Mouse (Mus musculus): ENCODE measurements at regions not wholly inside any gene's neighbourhood (a gene's known extent, or its start where the extent isn't known, plus 50 kb on each side); places are given as distances from the start of the nearest gene placed in this dataset.

- 93% methylated on average over 6 of the region's 6 CpGs for WGBS
These were observed 178.0 kb upstream of the Ado start for GRCm38 (mm10) chr10:67726796-67727195.

GRCm38 (mm10) chr10:67726351-67726750 is 177.6 kb upstream of the Ado start:
- 81% methylated on average over 7 of the region's 7 CpGs for WGBS
- Histone ChIP-seq H3K4me3 (no peak overlapping the region), H3K27me3 (ENCODE audit: poor library complexity, severe bottlenecking) (no peaks in the 10 kb centered on the region), H3K27ac (no peak overlapping the region), H3K9me3 (no peaks in the 10 kb centered on the region), H3K4me1 (no peaks in the 10 kb centered on the region), H3K36me3 (replicated peaks) (no peaks in the 10 kb centered on the region)
- DNase-seq (ENCODE audit: extremely low spot score, low spot score), result no peak

More at GRCm38 (mm10) chr10:67726796-67727195, 178.0 kb upstream of the Ado start:
- no peak overlapping the region for H3K27ac ChIP-seq
- H3K27me3 ChIP-seq (ENCODE audit: poor library complexity, severe bottlenecking), result no peaks in the 10 kb centered on the region
- H3K4me1 ChIP-seq, result no peaks in the 10 kb centered on the region
- H3K9me3 ChIP-seq, result no peaks in the 10 kb centered on the region
- H3K4me3 ChIP-seq, result no peak overlapping the region
- DNase-seq (ENCODE audit: extremely low spot score, low spot score), result no peak
- H3K36me3 ChIP-seq (replicated peaks), result no peaks in the 10 kb centered on the region

- Histone ChIP-seq H3K27ac (no peak overlapping the region), H3K4me1 (no peaks in the 10 kb centered on the region), H3K27me3 (ENCODE audit: poor library complexity, severe bottlenecking) (no peaks in the 10 kb centered on the region), H3K36me3 (replicated peaks) (no peaks in the 10 kb centered on the region), H3K4me3 (no peak overlapping the region), H3K9me3 (no peaks in the 10 kb centered on the region)
- peak; percentile 18 for DNase-seq (ENCODE audit: extremely low spot score, low spot score)
- 55% methylated on average over 5 of the region's 5 CpGs for WGBS
These were observed 173.0 kb upstream of the Ado start for GRCm38 (mm10) chr10:67721787-67722186.

DNA sequence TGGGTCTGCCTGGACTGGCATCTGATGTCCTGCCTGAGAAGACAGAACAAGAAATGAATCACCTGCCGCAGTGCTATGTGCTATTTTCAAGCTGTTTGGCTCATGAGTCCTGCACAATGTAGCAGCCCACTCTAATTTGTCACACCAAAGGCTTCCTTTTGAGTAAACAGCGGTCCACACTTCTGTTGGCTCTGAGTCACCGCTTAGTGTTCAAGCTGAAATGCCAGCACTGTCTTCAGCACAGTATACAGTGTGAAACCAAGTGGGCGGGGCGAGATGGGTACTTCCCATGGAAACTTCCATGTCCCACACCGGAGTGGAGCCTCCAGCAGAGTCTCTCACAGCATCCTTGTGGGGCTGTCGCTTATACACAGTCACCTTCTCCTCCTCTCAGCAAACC is 168.8 kb upstream of the Ado start:
- DNase-seq (ENCODE audit: extremely low spot score, low spot score), result no peak
- 96% methylated on average over 7 of the region's 7 CpGs for WGBS
- no peaks in the 10 kb centered on the region for H3K36me3 ChIP-seq (replicated peaks)
- H3K9me3 ChIP-seq, result no peaks in the 10 kb centered on the region
- H3K4me1 ChIP-seq, result no peaks in the 10 kb centered on the region
- no peak overlapping the region for H3K27ac ChIP-seq
- H3K27me3 ChIP-seq (ENCODE audit: poor library complexity, severe bottlenecking), result no peaks in the 10 kb centered on the region
- H3K4me3 ChIP-seq, result no peak overlapping the region

DNA sequence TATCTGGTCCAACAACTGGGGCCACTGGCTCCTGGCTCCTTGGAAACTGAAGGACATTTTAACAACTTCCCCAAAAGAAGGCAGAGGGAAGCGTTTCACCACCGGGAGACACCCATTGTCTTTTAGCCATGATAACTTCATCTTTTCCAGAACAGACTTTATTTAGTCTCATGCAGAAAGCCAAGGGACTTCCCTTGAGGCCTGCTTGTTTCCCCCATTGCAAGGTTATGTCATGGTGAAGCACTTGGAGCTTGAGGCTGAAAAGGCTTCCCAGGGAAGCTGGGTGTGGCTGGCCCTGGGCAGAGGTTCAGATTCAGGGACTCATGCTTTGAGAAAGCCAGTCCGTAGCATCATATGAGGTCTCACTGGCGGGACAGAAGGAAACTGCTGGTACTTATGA is 166.3 kb upstream of the Ado start:
- no peaks in the 10 kb centered on the region for H3K27me3 ChIP-seq (ENCODE audit: poor library complexity, severe bottlenecking)
- H3K36me3 ChIP-seq (replicated peaks), result no peaks in the 10 kb centered on the region
- no peak for DNase-seq (ENCODE audit: extremely low spot score, low spot score)
- no peak overlapping the region for H3K4me3 ChIP-seq
- 90% methylated on average over 4 of the region's 4 CpGs for WGBS
- H3K9me3 ChIP-seq, result no peaks in the 10 kb centered on the region
- no peaks in the 10 kb centered on the region for H3K4me1 ChIP-seq
- no peak overlapping the region for H3K27ac ChIP-seq

DNA sequence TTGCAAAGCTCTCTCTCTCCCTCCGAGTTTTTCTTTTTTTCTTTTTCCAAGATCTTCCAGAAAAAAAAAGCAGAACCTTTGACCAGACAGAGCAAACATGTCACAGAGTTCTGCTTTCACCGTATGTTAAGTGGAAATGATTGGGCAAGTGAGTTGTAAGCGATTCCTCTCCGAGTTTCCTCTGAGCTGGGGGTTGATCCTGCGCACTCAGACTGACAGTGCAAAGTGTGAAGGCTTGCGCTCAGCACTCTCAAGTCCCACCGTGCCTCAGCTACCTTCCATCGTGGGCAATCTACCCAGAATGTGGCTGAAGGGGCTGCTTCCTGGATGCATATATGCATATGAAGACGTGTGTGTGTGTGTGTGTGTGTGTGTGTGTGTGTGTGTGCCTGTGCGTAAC is 164.3 kb upstream of the Ado start:
- Histone ChIP-seq H3K36me3 (replicated peaks) (no peaks in the 10 kb centered on the region), H3K27ac (no peak overlapping the region), H3K4me3 (no peak overlapping the region), H3K27me3 (ENCODE audit: poor library complexity, severe bottlenecking) (no peaks in the 10 kb centered on the region), H3K4me1 (no peaks in the 10 kb centered on the region), H3K9me3 (no peaks in the 10 kb centered on the region)
- 89% methylated on average over 10 of the region's 10 CpGs for WGBS
- no peak for DNase-seq (ENCODE audit: extremely low spot score, low spot score)

DNA sequence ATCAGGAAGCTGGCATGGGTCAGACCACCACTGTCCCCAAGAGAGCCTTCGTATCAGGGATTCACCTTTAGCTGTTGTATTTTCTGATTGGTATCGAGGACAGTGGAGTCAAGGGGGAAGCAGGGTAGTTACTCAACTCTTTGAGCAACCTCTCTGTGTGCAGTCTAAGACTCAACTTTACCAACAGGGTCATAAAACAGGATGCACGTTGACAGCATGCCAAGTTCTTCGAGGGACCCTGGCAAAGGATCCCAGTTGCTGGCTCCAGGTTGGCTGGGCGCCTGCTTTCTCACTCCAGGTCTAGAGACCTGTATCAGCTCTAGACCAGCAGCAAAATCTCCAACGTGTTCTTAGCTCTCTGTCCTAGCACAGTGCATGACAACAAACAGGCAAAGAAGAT is 163.9 kb upstream of the Ado start:
- H3K27me3 ChIP-seq (ENCODE audit: poor library complexity, severe bottlenecking), result no peaks in the 10 kb centered on the region
- H3K27ac ChIP-seq, result no peak overlapping the region
- no peak for DNase-seq (ENCODE audit: extremely low spot score, low spot score)
- H3K4me1 ChIP-seq, result no peaks in the 10 kb centered on the region
- H3K36me3 ChIP-seq (replicated peaks), result no peaks in the 10 kb centered on the region
- H3K9me3 ChIP-seq, result no peaks in the 10 kb centered on the region
- WGBS, result 86% methylated on average over 6 of the region's 6 CpGs
- H3K4me3 ChIP-seq, result no peak overlapping the region

DNA sequence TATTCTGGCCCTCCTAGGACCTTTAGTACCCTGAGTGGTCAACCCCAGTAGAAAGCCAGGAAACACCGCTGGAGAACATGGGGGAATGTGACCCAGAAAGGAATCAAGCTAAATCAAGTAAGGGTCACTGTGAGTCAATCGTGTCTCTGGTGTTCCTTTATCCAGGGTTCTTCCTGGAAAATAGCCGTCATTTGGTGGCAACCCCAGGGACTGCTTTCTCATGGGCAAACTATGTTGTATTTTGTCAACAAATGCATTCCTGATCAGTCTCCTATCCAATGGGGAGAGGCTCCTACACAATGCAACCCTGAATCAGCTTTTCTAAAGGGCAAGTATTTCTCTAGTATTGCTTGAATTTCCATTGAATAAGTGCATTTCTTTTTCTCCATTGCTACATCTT is 163.2 kb upstream of the Ado start:
- WGBS, result 88% methylated on average over 3 of the region's 3 CpGs
- Histone ChIP-seq H3K27ac (no peak overlapping the region), H3K27me3 (ENCODE audit: poor library complexity, severe bottlenecking) (no peaks in the 10 kb centered on the region), H3K9me3 (no peaks in the 10 kb centered on the region), H3K4me3 (no peak overlapping the region), H3K36me3 (replicated peaks) (no peaks in the 10 kb centered on the region), H3K4me1 (no peaks in the 10 kb centered on the region)
- DNase-seq (ENCODE audit: extremely low spot score, low spot score), result no peak

DNA sequence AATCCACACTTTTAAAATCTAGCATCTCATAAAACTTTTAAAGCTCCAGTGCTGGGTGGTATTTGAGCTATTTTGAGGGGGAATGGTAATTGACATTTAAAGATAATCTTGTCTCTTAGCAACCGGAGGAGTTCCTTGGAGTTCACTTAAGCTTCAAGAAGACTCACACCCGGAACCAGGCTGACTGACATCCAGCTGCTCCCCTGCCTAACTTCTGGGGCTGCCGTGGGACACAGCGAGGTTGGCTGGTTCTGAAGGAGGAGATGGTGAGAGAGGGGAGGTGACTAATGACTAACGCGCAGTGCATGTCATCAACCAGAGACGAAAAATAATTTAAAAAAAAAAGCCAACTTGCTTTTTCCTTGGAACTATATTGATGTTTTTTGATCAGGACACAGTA is 157.7 kb upstream of the Ado start:
- Histone ChIP-seq H3K27me3 (ENCODE audit: poor library complexity, severe bottlenecking) (no peaks in the 10 kb centered on the region), H3K27ac (no peak overlapping the region), H3K36me3 (replicated peaks) (no peaks in the 10 kb centered on the region), H3K4me3 (no peak overlapping the region), H3K9me3 (no peaks in the 10 kb centered on the region), H3K4me1 (no peaks in the 10 kb centered on the region)
- DNase-seq (ENCODE audit: extremely low spot score, low spot score), result no peak
- 80% methylated on average over 7 of the region's 7 CpGs for WGBS

DNA sequence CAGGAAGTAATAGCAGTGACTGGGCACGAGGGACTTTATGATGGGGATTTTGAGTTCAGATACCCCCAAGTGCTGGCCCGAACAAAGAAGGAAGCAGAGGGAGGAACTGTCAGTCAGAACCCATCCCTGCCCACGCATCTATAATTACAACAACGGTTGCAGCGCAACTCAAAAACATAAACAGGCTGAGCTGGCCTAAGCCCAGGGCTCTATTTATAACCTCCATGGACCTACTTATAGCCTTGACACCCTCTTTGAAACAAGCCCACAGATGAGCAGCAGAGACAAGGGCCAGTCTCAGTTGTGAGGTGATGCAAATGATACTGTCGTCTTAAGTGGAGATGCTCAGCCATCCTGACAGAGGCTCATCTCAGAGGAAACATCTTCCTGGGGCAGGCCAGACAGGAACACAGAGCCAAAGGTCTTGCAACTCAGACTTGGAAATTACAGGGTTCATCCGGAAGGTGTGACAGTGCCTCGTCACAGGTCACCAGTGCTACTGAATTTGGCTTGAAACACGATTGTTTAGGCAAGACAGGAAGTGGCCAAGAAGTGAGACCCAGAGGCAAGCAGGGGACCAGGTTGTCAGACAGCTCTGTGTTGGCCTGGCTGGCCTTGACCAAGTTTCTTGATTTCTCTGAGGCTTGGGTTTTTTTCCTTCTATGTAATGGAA is 154.2 kb upstream of the Ado start:
- H3K27me3 ChIP-seq (ENCODE audit: poor library complexity, severe bottlenecking), result no peaks in the 10 kb centered on the region
- H3K36me3 ChIP-seq (replicated peaks), result no peaks in the 10 kb centered on the region
- H3K27ac ChIP-seq, result no peak overlapping the region
- no peaks in the 10 kb centered on the region for H3K9me3 ChIP-seq
- no peak overlapping the region for H3K4me3 ChIP-seq
- no peaks in the 10 kb centered on the region for H3K4me1 ChIP-seq
- no peak for DNase-seq (ENCODE audit: extremely low spot score, low spot score)
- WGBS, result 85% methylated on average over 9 of the region's 9 CpGs

GRCm38 (mm10) chr10:67697401-67698195 is 148.8 kb upstream of the Ado start:
- DNase-seq (ENCODE audit: extremely low spot score, low spot score), result no peak
- H3K4me1 ChIP-seq, result no peaks in the 10 kb centered on the region; the same call in 1 of the 2 replicates
- H3K9me3 ChIP-seq, result no peaks in the 10 kb centered on the region
- H3K4me3 ChIP-seq, result no peak overlapping the region
- H3K27ac ChIP-seq, result no peak overlapping the region
- no peaks in the 10 kb centered on the region for H3K36me3 ChIP-seq (replicated peaks)
- WGBS, result 90% methylated on average over 16 of the region's 16 CpGs
- no peaks in the 10 kb centered on the region for H3K27me3 ChIP-seq (ENCODE audit: poor library complexity, severe bottlenecking)

DNA sequence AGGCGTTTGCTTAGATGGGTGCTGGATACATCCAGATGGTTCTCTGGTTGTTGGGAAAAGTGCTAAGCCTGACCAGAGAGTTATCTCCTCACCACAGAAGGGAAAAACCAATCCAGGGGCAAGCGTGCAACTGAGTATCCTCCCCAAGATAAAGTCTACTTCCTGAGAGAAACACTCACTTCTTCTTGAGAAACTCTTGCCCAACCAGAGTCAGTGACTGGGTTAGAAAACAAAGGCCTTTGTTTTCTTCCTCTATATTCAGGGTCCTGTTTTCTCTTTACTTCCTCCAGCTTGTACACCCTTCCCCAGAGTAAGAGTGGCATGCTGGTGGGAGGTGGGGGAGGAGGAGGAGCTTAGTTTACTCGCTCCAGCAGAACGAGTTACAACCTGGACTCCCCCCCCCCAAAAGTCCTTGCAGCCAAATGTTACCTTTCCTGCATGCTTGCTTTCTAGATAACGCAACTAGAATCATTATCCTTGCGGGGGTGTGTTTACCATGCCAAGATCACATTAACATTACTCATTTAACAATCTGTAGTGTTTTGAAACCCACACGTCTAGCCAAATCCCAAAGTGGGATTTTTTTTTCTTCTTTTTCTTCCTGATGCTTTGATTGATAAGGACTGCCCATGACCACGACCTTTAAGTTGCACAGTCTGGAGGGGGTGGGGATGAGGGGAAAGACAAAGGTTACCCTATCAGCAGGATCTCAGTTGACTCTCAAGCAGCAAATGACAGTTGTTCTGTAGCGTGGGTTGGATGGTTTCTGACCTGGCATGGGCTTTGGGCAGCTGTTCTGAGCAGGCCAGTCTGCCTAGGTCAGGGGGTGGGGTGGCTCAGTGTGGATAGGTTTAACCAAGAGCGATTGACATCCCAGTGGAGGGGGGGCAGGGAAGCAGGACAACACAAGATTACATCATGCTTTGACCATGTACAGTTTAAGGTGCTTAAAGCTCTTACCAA is 147.4 kb upstream of the Ado start:
- H3K36me3 ChIP-seq (replicated peaks), result no peaks in the 10 kb centered on the region
- DNase-seq (ENCODE audit: extremely low spot score, low spot score), result no peak
- H3K4me1 ChIP-seq, result no peaks in the 10 kb centered on the region; the same call in 1 of the 2 replicates
- H3K9me3 ChIP-seq, result no peaks in the 10 kb centered on the region
- no peak overlapping the region for H3K27ac ChIP-seq
- 66% methylated on average over 10 of the region's 10 CpGs for WGBS
- no peaks in the 10 kb centered on the region for H3K27me3 ChIP-seq (ENCODE audit: poor library complexity, severe bottlenecking)
- no peak overlapping the region for H3K4me3 ChIP-seq

Measured in forebrain, embryonic 10.5 days (tissue).